Mouse (Mus musculus): ENCODE measurements around the gene Gm14322. TPM values are rescaled to one million over a fixed set of nuclear protein-coding genes. Genes with fewer than 3 reads are reported as not detected.

Gm14322 gene
- polyA plus RNA-seq (2012; rRNA removed), result 0.80 and 1.0 TPM in 2 replicates

GRCm38 (mm10) chr2:177758941-177759558 is at the start of gene Gm14322:
Gene Gm14322 (plus strand): TSS chr2:177759288.

Other genes with a start within 250 kb of the Gm14322 start
- gene Gm14406, start 181.1 kb upstream of the Gm14322 start, polyA plus RNA-seq (2012; rRNA removed), result not detected in 2 replicates
- 7.4 and 7.9 TPM in 2 replicates for gene Gm14325, start 81.0 kb downstream of the Gm14322 start, polyA plus RNA-seq (2012; rRNA removed)
- gene Gm14327, start 137.8 kb downstream of the Gm14322 start, polyA plus RNA-seq (2012; rRNA removed), result 1.0 and 1.2 TPM in 2 replicates
- 0.37 and 0.55 TPM in 2 replicates for gene Zfp972, start 166.3 kb downstream of the Gm14322 start, polyA plus RNA-seq (2012; rRNA removed)
- 2.1 and 2.5 TPM in 2 replicates for gene Gm14326, start 198.0 kb downstream of the Gm14322 start, polyA plus RNA-seq (2012; rRNA removed)

Measured in liver, embryonic 14 days (tissue).